Mouse (Mus musculus): ENCODE data around the gene Ttbk1.

- TF ChIP-seq POLR2A (IDR thresholded peaks at IDR 0.05; ENCODE audit: low read depth, low read length) (no peak), CTCF (IDR thresholded peaks at IDR 0.05; ENCODE audit: extremely low read depth, insufficient read length, insufficient replicate concordance, low read depth, low read length) (no peak)
These were observed 32.3 kb downstream of the Ttbk1 start for GRCm38 (mm10) chr17:46455110-46455691.
